Mouse (Mus musculus) hindbrain, embryonic 11.5 days (tissue): ENCODE data around the gene AW549877. TPM values are rescaled to one million over a fixed set of nuclear protein-coding genes. Genes with fewer than 3 reads are reported as not detected.

Source experiments
- ATAC-seq: fragments of 200-750 bp; cut with Nextera tagmentation; 2 replicates; pipeline ENCODE4 v1.8.0; 2017; ENCODE audit warnings: mild to moderate bottlenecking, moderate TSS enrichment, moderate library complexity; ENCODE audit not compliant: low FRiP score
- DNase-seq: peaks from one replicate; pipeline ENCODE4 v3.0.0-alpha.2; 2015; ENCODE audit warnings: low spot score
- H3K27ac ChIP-seq: fragments of 300-500 bp; sonication (generic); 2 replicates; pipeline ENCODE4 v1.5.1; 2014; ENCODE audit warnings: mild to moderate bottlenecking, low read depth, low read length
- H3K27me3 ChIP-seq: fragments of 300-500 bp; sonication (generic); 2 replicates; pipeline ENCODE4 v1.6.1; 2014; ENCODE audit warnings: mild to moderate bottlenecking, low read length, moderate library complexity, mixed read lengths; ENCODE audit not compliant: control insufficient read depth, insufficient read depth
- H3K36me3 ChIP-seq: fragments of 300-500 bp; sonication (generic); 2 replicates; pipeline ENCODE4 v1.6.1; 2014; ENCODE audit warnings: mild to moderate bottlenecking, low read length, moderate library complexity, mixed read lengths; ENCODE audit not compliant: control insufficient read depth, insufficient read depth
- H3K4me1 ChIP-seq: fragments of 300-500 bp; sonication (generic); replicated peaks from 2 replicates; pipeline ENCODE4 v1.6.1; 2014; ENCODE audit warnings: low read length, mixed read lengths; ENCODE audit not compliant: control insufficient read depth, insufficient read depth
- H3K4me2 ChIP-seq: fragments of 300-500 bp; sonication (generic); replicated peaks from 2 replicates; pipeline ENCODE4 v1.6.1; 2014; ENCODE audit warnings: mild to moderate bottlenecking, low read depth, low read length
- H3K4me3 ChIP-seq: fragments of 300-500 bp; sonication (generic); 2 replicates; pipeline ENCODE4 v1.5.1; 2014; ENCODE audit warnings: low read depth, low read length
- H3K9ac ChIP-seq: fragments of 300-500 bp; sonication (generic); 2 replicates; pipeline ENCODE4 v1.6.1; 2014; ENCODE audit warnings: low read depth, low read length
- H3K9me3 ChIP-seq: fragments of 300-500 bp; sonication (generic); 2 replicates; pipeline ENCODE4 v1.6.1; 2016; ENCODE audit warnings: low read length; ENCODE audit not compliant: control insufficient read depth
- WGBS: fragments of 180-500 bp; shearing (Covaris S2); extraction: QIAGEN DNeasy Blood & Tissue Kit; methylation state at CpG from one replicate; pipeline ENCODE4 v1.1.7; 2014; 5-methylcytosine and 5-hydroxymethylcytosine counted together
- polyA plus RNA-seq: library from polyadenylated mRNA; unstranded; fragments of >200 nt; fragmentation: Nextera tagmentation; extraction: Ambion mirVana; gene quantifications from 2 replicates; pipeline ENCODE4 v1.2.1, GENCODE M21; 2014

AW549877 gene
- polyA plus RNA-seq, 1 experiment from 2014 or later = 57.9 TPM

GRCm38 (mm10) chr15:3996267-3997010 lies 895 bp upstream of the AW549877 start:
- H3K9me3 ChIP-seq = no peaks in the 10 kb centered on the region
- no peaks in the 10 kb centered on the region for H3K4me1 ChIP-seq
- H3K9ac ChIP-seq = peak overlapping the region; percentile 57
- 26% methylated on average over 14 of the region's 14 CpGs for WGBS
- no peaks in the 10 kb centered on the region for H3K27me3 ChIP-seq
- H3K4me2 ChIP-seq = peak overlapping the region; percentile 57
- ATAC-seq (no peak), DNase-seq (no peak)
- H3K36me3 ChIP-seq = 0 out of 2 replicates have a peak, but pooled peaks cover 3% of the 10 kb centered on the region
- H3K4me3 ChIP-seq = peak overlapping the region; percentile 72
- peak overlapping the region; percentile 47; the same call in 1 of the 2 replicates for H3K27ac ChIP-seq

GRCm38 (mm10) chr15:3994852-3995447 lies 594 bp downstream of the AW549877 start:
- H3K4me3 ChIP-seq = peak overlapping the region; percentile 72
- peak overlapping the region; percentile 30 for H3K4me2 ChIP-seq
- H3K27me3 ChIP-seq = no peaks in the 10 kb centered on the region
- H3K27ac ChIP-seq = peak overlapping the region; percentile 91
- no peaks in the 10 kb centered on the region for H3K4me1 ChIP-seq
- H3K36me3 ChIP-seq = 0 out of 2 replicates have a peak, but pooled peaks cover 3% of the 10 kb centered on the region
- DNase-seq (no peak), ATAC-seq (no peak)
- 28% methylated on average over 14 of the region's 14 CpGs for WGBS
- no peaks in the 10 kb centered on the region for H3K9me3 ChIP-seq
- H3K9ac ChIP-seq = peak overlapping the region; percentile 86

- Histone ChIP-seq H3K4me2 (no peak overlapping the region), H3K27me3 (no peaks in the 10 kb centered on the region), H3K4me1 (no peaks in the 10 kb centered on the region), H3K36me3 (peaks cover 10% of the 10 kb centered on the region; the same call in 1 of the 2 replicates), H3K4me3 (no peak overlapping the region), H3K27ac (no peak overlapping the region), H3K9me3 (no peaks in the 10 kb centered on the region), H3K9ac (no peak overlapping the region)
- DNase-seq (peak; percentile 55), ATAC-seq (no peak)
- WGBS = 67% methylated on average over 2 of the region's 2 CpGs
Measured at GRCm38 (mm10) chr15:3987981-3988380, 7.6 kb downstream of the AW549877 start.

- Histone ChIP-seq H3K36me3 (peaks cover 7% of the 10 kb centered on the region; the same call in 1 of the 2 replicates), H3K9ac (no peak overlapping the region), H3K4me1 (no peaks in the 10 kb centered on the region), H3K27ac (no peak overlapping the region), H3K9me3 (no peaks in the 10 kb centered on the region), H3K4me3 (no peak overlapping the region), H3K4me2 (no peak overlapping the region), H3K27me3 (no peaks in the 10 kb centered on the region)
- no peak for ATAC-seq
- 90% methylated on average over 2 of the region's 2 CpGs for WGBS
- no peak for DNase-seq
Measured at GRCm38 (mm10) chr15:3984876-3985275, 10.7 kb downstream of the AW549877 start.

GRCm38 (mm10) chr15:3982732-3983131 lies 12.8 kb downstream of the AW549877 start:
- DNase-seq = no peak
- H3K27ac ChIP-seq = no peak overlapping the region
- no peak overlapping the region for H3K9ac ChIP-seq
- no peak overlapping the region for H3K4me3 ChIP-seq
- no peaks in the 10 kb centered on the region for H3K4me1 ChIP-seq
- no peaks in the 10 kb centered on the region for H3K27me3 ChIP-seq
- no peaks in the 10 kb centered on the region; the same call in 1 of the 2 replicates for H3K36me3 ChIP-seq
- 95% methylated on average over 5 of the region's 5 CpGs for WGBS
- ATAC-seq = no peak
- no peak overlapping the region for H3K4me2 ChIP-seq
- H3K9me3 ChIP-seq = no peaks in the 10 kb centered on the region

GRCm38 (mm10) chr15:3979871-3980270 lies 15.7 kb downstream of the AW549877 start:
- ATAC-seq = no peak; the same call in 1 of the 2 replicates

GRCm38 (mm10) chr15:3979061-3979848 lies 16.3 kb downstream of the AW549877 start, which contains the start of gene Fbxo4:
Gene Fbxo4, minus strand, starts transcription at chr15:3979573.
- Histone ChIP-seq H3K4me1 (no peaks in the 10 kb centered on the region), H3K4me3 (peak within 1 kb of the TSS; percentile 62), H3K27me3 (no peaks in the 10 kb centered on the region), H3K27ac (peak within 1 kb of the TSS; percentile 94), H3K9me3 (no peaks in the 10 kb centered on the region), H3K4me2 (peak within 1 kb of the TSS; percentile 70), H3K36me3 (no peaks in the 10 kb centered on the region), H3K9ac (peak within 1 kb of the TSS; percentile 91)
- WGBS = 2% methylated on average over 42 of the region's 61 CpGs
- DNase-seq (peak; percentile 78), ATAC-seq (peak; percentile 95)

More at GRCm38 (mm10) chr15:3979871-3980270, 15.7 kb downstream of the AW549877 start:
- H3K27me3 ChIP-seq = no peaks in the 10 kb centered on the region
- no peaks in the 10 kb centered on the region for H3K4me1 ChIP-seq
- no peaks in the 10 kb centered on the region for H3K36me3 ChIP-seq
- peak overlapping the region; percentile 94; the same call in 1 of the 2 replicates for H3K27ac ChIP-seq
- H3K9me3 ChIP-seq = no peaks in the 10 kb centered on the region
- peak overlapping the region; percentile 62; the same call in 1 of the 2 replicates for H3K4me3 ChIP-seq
- 90% methylated on average over 3 of the region's 3 CpGs for WGBS
- H3K9ac ChIP-seq = no peak overlapping the region; the same call in 1 of the 2 replicates
- no peak for DNase-seq
- peak overlapping the region; percentile 70 for H3K4me2 ChIP-seq

- WGBS = 90% methylated on average over 2 of the region's 2 CpGs
- Histone ChIP-seq H3K4me1 (no peaks in the 10 kb centered on the region), H3K27me3 (no peaks in the 10 kb centered on the region), H3K9me3 (no peaks in the 10 kb centered on the region), H3K27ac (no peak overlapping the region), H3K36me3 (no peaks in the 10 kb centered on the region), H3K4me3 (no peak overlapping the region), H3K9ac (no peak overlapping the region), H3K4me2 (no peak overlapping the region)
- ATAC-seq = peak; percentile 23; the same call in 1 of the 2 replicates
- no peak for DNase-seq
Measured at GRCm38 (mm10) chr15:3978279-3978678, 17.3 kb downstream of the AW549877 start.
